Comparison of ENCODE assay signal across 8 mouse cellular contexts in genomic region chr11:116029086-116029865, GRCm38 (mm10). TPM values are rescaled to one million over a fixed set of nuclear protein-coding genes. Genes with fewer than 3 reads are reported as not detected.
DNase-seq lines count a peak whose midpoint lies in the region; ATAC-seq and TF ChIP-seq lines count a peak whose summit lies in the region.

No protein-coding gene starts in this region.

- peak overlapping the region; percentile 77 for H3K4me3 ChIP-seq in layer of hippocampus, adult 2 months
- H3K4me3 ChIP-seq in embryonic facial prominence, embryonic 15.5 days (replicated peaks): peak overlapping the region; percentile 81
- H3K4me3 ChIP-seq in intestine, postnatal 0 days (ENCODE audit: low read depth, low read length): peak overlapping the region; percentile 73
- H3K4me3 ChIP-seq in neural tube, embryonic 13.5 days: peak overlapping the region; percentile 70

- peaks cover 18% of the 10 kb centered on the region for H3K4me1 ChIP-seq in embryonic facial prominence, embryonic 15.5 days
- no peaks in the 10 kb centered on the region; the same call in 1 of the 2 replicates for H3K4me1 ChIP-seq in intestine, postnatal 0 days (replicated peaks; ENCODE audit: control insufficient read depth, insufficient read depth, low read length)
- H3K4me1 ChIP-seq in neural tube, embryonic 13.5 days (replicated peaks): peaks cover 28% of the 10 kb centered on the region

- no peaks in the 10 kb centered on the region for H3K27me3 ChIP-seq in embryonic facial prominence, embryonic 15.5 days
- H3K27me3 ChIP-seq in intestine, postnatal 0 days (replicated peaks; ENCODE audit: control insufficient read depth, insufficient read depth, low read length): no peaks in the 10 kb centered on the region
- H3K27me3 ChIP-seq in neural tube, embryonic 13.5 days: no peaks in the 10 kb centered on the region

- DNase-seq in layer of hippocampus, adult 2 months (ENCODE audit: low spot score in 2 of 2): no peak
- no peak for DNase-seq in layer of hippocampus, postnatal 36 days
- DNase-seq in right cerebral cortex, postnatal 36 days (ENCODE audit: low spot score in 2 of 2): no peak
- DNase-seq in thymus, postnatal 14 days: no peak

- ATAC-seq in embryonic facial prominence, embryonic 15.5 days (ENCODE audit: insufficient number of reproducible peaks, low FRiP score, low TSS enrichment, low read depth): no peak
- ATAC-seq in intestine, postnatal 0 days: no peak
- no peak for ATAC-seq in neural tube, embryonic 13.5 days (ENCODE audit: low read depth)
- no peak for ATAC-seq in frontal cortex, adult (ENCODE audit: low TSS enrichment)

- peak overlapping the region; percentile 68 for H3K4me2 ChIP-seq in embryonic facial prominence, embryonic 15.5 days (replicated peaks)
- H3K4me2 ChIP-seq in intestine, postnatal 0 days (replicated peaks; ENCODE audit: low read depth): peak overlapping the region; percentile 65
- H3K4me2 ChIP-seq in neural tube, embryonic 13.5 days: peak overlapping the region; percentile 81

- H3K9ac ChIP-seq in embryonic facial prominence, embryonic 15.5 days: peak overlapping the region; percentile 39; the same call in 1 of the 2 replicates
- H3K9ac ChIP-seq in intestine, postnatal 0 days (ENCODE audit: low read depth, low read length): no peak overlapping the region
- H3K9ac ChIP-seq in neural tube, embryonic 13.5 days: peak overlapping the region; percentile 68

- H3K36me3 ChIP-seq in embryonic facial prominence, embryonic 15.5 days: no peaks in the 10 kb centered on the region
- no peaks in the 10 kb centered on the region for H3K36me3 ChIP-seq in intestine, postnatal 0 days (ENCODE audit: control insufficient read depth, insufficient read depth)
- no peaks in the 10 kb centered on the region for H3K36me3 ChIP-seq in neural tube, embryonic 13.5 days

- H3K9me3 ChIP-seq in embryonic facial prominence, embryonic 15.5 days (replicated peaks): no peaks in the 10 kb centered on the region
- H3K9me3 ChIP-seq in intestine, postnatal 0 days (ENCODE audit: control insufficient read depth): no peaks in the 10 kb centered on the region
- no peaks in the 10 kb centered on the region for H3K9me3 ChIP-seq in neural tube, embryonic 13.5 days

- no peak; the same call in 1 of the 2 replicates for TF ChIP-seq CTCF in layer of hippocampus, adult 2 months (conservative IDR thresholded peaks at IDR 0.05)
- TF ChIP-seq CTCF in intestine, postnatal 0 days (IDR thresholded peaks at IDR 0.05; ENCODE audit: low read depth): no peak

- H3K27ac ChIP-seq in layer of hippocampus, adult 2 months: peak overlapping the region; percentile 100
- peak overlapping the region; percentile 100 for H3K27ac ChIP-seq in embryonic facial prominence, embryonic 15.5 days (replicated peaks)
- H3K27ac ChIP-seq in intestine, postnatal 0 days (ENCODE audit: low read depth, low read length): no peak overlapping the region
- H3K27ac ChIP-seq in neural tube, embryonic 13.5 days (replicated peaks): 0 out of 2 replicates have a peak overlapping the region, but pooled peaks have one; percentile 49

- 84% methylated on average over 6 of the region's 6 CpGs for WGBS in embryonic facial prominence, embryonic 15.5 days
- WGBS in intestine, postnatal 0 days: 79% methylated on average over 6 of the region's 6 CpGs
- 79% methylated on average over 6 of the region's 6 CpGs for WGBS in neural tube, embryonic 13.5 days

RNA-seq across cellular contexts. Expression of gene Unk, which starts 0.8 kb away (rescaled TPM):
- total RNA-seq in layer of hippocampus, adult 2 months (2021): 10 to 100 TPM; 26.3 to 30.8 TPM
- 10 to 100 TPM; 19.4 to 21.9 TPM for total RNA-seq in layer of hippocampus, postnatal 36 days (2021)
- 36.8 and 42.2 TPM in 2 replicates for polyA plus RNA-seq in embryonic facial prominence, embryonic 15.5 days (2015; fragmentation: Nextera tagmentation; extraction: Ambion mirVana)
- 7.4 and 8.8 TPM in 2 replicates for polyA plus RNA-seq in intestine, postnatal 0 days (2015; fragmentation: Nextera tagmentation; extraction: Ambion mirVana)
- polyA plus RNA-seq in neural tube, embryonic 13.5 days (2015; fragmentation: Nextera tagmentation; extraction: Ambion mirVana): 32.4 and 33.1 TPM in 2 replicates

RNA-seq across cellular contexts. Expression of gene H3f3b, which starts 1.5 kb away (rescaled TPM):
- 100 to 1,000 TPM; 285 to 322 TPM for total RNA-seq in layer of hippocampus, adult 2 months (2021)
- total RNA-seq in layer of hippocampus, postnatal 36 days (2021): 100 to 1,000 TPM; 263 to 275 TPM
- 1,738 and 1,786 TPM in 2 replicates for polyA plus RNA-seq in embryonic facial prominence, embryonic 15.5 days (2015; fragmentation: Nextera tagmentation; extraction: Ambion mirVana)
- 1,144 and 1,190 TPM in 2 replicates for polyA plus RNA-seq in intestine, postnatal 0 days (2015; fragmentation: Nextera tagmentation; extraction: Ambion mirVana)
- 2,165 and 2,421 TPM in 2 replicates for polyA plus RNA-seq in neural tube, embryonic 13.5 days (2015; fragmentation: Nextera tagmentation; extraction: Ambion mirVana)

RNA-seq across cellular contexts. Expression of gene Galk1, which starts 16.8 kb away (rescaled TPM):
- 10 to 100 TPM; 13.3 to 13.5 TPM for total RNA-seq in layer of hippocampus, adult 2 months (2021)
- 10 to 100 TPM; 13.4 to 14.2 TPM for total RNA-seq in layer of hippocampus, postnatal 36 days (2021)
- polyA plus RNA-seq in embryonic facial prominence, embryonic 15.5 days (2015; fragmentation: Nextera tagmentation; extraction: Ambion mirVana): 173 and 176 TPM in 2 replicates
- 387 and 418 TPM in 2 replicates for polyA plus RNA-seq in intestine, postnatal 0 days (2015; fragmentation: Nextera tagmentation; extraction: Ambion mirVana)
- polyA plus RNA-seq in neural tube, embryonic 13.5 days (2015; fragmentation: Nextera tagmentation; extraction: Ambion mirVana): 73.9 and 74.4 TPM in 2 replicates

RNA-seq across cellular contexts. Expression of gene Unc13d, which starts 48.5 kb away (rescaled TPM):
- 1 to 10 TPM; 1.3 to 2.1 TPM for total RNA-seq in layer of hippocampus, adult 2 months (2021)
- 1 to 10 TPM; 1.9 to 2.4 TPM for total RNA-seq in layer of hippocampus, postnatal 36 days (2021)
- polyA plus RNA-seq in embryonic facial prominence, embryonic 15.5 days (2015; fragmentation: Nextera tagmentation; extraction: Ambion mirVana): 4.3 and 4.8 TPM in 2 replicates
- 1.1 and 1.2 TPM in 2 replicates for polyA plus RNA-seq in intestine, postnatal 0 days (2015; fragmentation: Nextera tagmentation; extraction: Ambion mirVana)
- polyA plus RNA-seq in neural tube, embryonic 13.5 days (2015; fragmentation: Nextera tagmentation; extraction: Ambion mirVana): 0.70 and 1.3 TPM in 2 replicates

RNA-seq across cellular contexts. Expression of gene Itgb4, which starts 54.8 kb away (rescaled TPM):
- total RNA-seq in layer of hippocampus, adult 2 months (2021): 1 to 10 TPM; 6.4 to 6.6 TPM
- total RNA-seq in layer of hippocampus, postnatal 36 days (2021): 1 to 10 TPM; 8.2 to 9.7 TPM
- polyA plus RNA-seq in embryonic facial prominence, embryonic 15.5 days (2015; fragmentation: Nextera tagmentation; extraction: Ambion mirVana): 21.1 and 21.5 TPM in 2 replicates
- 16.6 and 17.8 TPM in 2 replicates for polyA plus RNA-seq in intestine, postnatal 0 days (2015; fragmentation: Nextera tagmentation; extraction: Ambion mirVana)
- 1.9 and 2.7 TPM in 2 replicates for polyA plus RNA-seq in neural tube, embryonic 13.5 days (2015; fragmentation: Nextera tagmentation; extraction: Ambion mirVana)
